Mouse (Mus musculus): ENCODE measurements around the gene Apom. TPM values are rescaled to one million over a fixed set of nuclear protein-coding genes. Genes with fewer than 3 reads are reported as not detected.

Gene Apom
- polyA plus RNA-seq, 1 experiment: 0.55 TPM

DNA sequence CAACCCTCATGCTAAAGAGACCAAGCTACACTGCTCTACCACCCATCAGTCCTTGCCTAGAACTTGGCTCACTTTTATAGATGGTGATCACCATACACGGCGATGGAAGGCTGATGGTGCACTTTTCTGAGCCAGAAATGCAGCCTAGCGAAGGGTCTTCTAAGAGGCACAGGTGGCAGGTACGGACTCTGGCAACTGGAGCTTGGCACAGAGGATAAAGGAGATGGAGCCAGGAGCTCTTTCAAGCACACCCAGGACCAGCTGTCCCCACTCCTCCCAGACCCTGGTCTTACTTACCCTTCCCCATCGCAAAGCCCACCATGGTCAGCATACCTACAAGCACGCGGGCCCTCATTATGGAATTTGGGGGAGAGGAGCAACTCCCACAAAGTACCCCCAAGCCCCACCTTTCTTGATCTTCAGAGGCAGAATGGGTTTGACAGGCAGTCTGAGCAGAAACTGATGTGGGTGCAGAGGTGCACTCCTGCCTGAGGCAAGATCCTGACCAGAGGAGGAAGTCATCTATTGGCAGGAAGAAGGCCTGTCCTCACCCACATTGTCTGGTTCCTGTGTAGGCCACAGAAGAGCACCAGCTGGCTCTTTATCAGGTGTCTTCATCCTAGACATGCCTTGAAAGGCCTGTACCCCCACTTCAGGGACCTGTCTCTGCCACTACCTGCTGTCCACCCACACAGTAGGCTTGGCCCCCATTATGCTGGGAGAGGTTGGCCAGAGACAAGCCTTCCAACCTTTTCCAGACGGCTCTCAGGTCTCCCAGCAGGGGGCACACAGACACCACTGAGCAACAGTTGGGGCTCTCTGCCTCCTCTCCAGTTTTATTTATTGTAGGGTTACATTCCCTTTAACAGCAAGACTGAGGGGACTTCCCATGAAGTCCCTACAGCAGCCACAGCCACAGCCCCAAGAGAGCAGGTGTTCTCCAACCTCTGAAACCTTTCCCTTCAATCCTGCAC, 16.5 kb downstream of the Apom start, which contains the start of gene Ly6g5b:
Ly6g5b (minus strand) TSS at position 383 of the 974 bp plus-strand sequence.
- WGBS: 70% methylated on average over 8 of the region's 8 CpGs
- Histone ChIP-seq H3K27ac (ENCODE audit: control insufficient read depth, insufficient read depth, low read length) (no peak within 1 kb of the TSS), H3K4me3 (ENCODE audit: control insufficient read depth, insufficient read depth, low read length) (no peak within 1 kb of the TSS), H3K4me1 (replicated peaks; ENCODE audit: control insufficient read depth, insufficient read depth, low read length) (peaks cover 24% of the 10 kb centered on the region), H3K36me3 (ENCODE audit: control insufficient read depth, insufficient read depth, low read length) (peaks cover 30% of the 10 kb centered on the region), H3K27me3 (ENCODE audit: control insufficient read depth, insufficient read depth, low read length) (no peaks in the 10 kb centered on the region)
- peak; percentile 63 for DNase-seq
- TF ChIP-seq POLR2A (IDR thresholded peaks at IDR 0.05; ENCODE audit: control insufficient read depth, extremely low read depth, insufficient read depth, low read length, poor library complexity) (no peak), CTCF (IDR thresholded peaks at IDR 0.05; ENCODE audit: borderline replicate concordance, control insufficient read depth, extremely low read depth, insufficient read depth, low read length, poor library complexity) (peak; percentile 67; the same call in 1 of the 2 replicates)

DNA sequence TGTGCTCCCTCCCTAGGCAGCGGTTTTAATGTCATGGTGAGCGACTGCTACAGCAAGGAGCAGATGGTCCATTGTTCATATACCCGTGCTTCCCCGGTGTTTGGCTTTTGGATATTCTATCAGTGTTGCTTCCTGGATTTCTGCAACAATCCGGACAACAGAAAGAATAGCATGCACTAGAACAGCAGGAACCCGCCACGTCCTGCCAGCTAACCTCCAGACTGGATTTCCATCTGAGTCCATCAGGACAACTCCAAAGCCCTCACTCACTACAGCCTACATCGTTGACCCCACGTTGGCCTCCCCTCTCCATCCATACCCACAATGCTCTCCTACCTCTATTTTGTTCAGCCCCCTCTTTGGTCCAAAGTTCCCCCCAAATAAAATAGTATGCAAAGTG, 20.1 kb downstream of the Apom start:
- Histone ChIP-seq H3K36me3 (ENCODE audit: control insufficient read depth, insufficient read depth, low read length) (peaks cover 11% of the 10 kb centered on the region; the same call in 1 of the 2 replicates), H3K4me1 (replicated peaks; ENCODE audit: control insufficient read depth, insufficient read depth, low read length) (peaks cover 22% of the 10 kb centered on the region), H3K27ac (ENCODE audit: control insufficient read depth, insufficient read depth, low read length) (no peak overlapping the region), H3K27me3 (ENCODE audit: control insufficient read depth, insufficient read depth, low read length) (no peaks in the 10 kb centered on the region), H3K4me3 (ENCODE audit: control insufficient read depth, insufficient read depth, low read length) (no peak overlapping the region)
- no peak for TF ChIP-seq CTCF (IDR thresholded peaks at IDR 0.05; ENCODE audit: borderline replicate concordance, control insufficient read depth, extremely low read depth, insufficient read depth, low read length, poor library complexity)
- TF ChIP-seq POLR2A (IDR thresholded peaks at IDR 0.05; ENCODE audit: control insufficient read depth, extremely low read depth, insufficient read depth, low read length, poor library complexity): no peak
- 94% methylated on average over 9 of the region's 9 CpGs for WGBS
- DNase-seq: no peak

DNA sequence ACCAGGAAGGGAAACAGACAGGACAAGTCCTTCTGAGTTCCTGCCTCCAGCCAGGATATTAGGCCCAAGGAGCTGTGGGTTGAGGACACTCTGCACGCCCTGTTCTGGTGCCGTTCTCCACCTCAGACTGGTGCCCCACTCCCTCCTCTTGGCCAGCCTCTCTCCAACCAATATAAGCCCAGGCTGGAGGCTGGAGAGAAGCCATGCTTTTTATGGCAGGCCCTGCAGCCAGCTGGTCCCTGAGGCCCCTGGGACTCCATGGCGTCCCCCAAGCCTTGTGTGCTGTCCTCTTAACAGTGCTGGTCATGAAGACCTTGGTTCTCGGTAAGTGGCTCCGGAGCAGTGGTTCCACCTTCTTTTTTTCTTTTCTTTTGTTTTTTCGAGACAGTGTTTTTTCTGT, 23.8 kb downstream of the Apom start, which contains the start of gene Ly6g5c:
Ly6g5c (plus strand) TSS at position 183 of the 400 bp plus-strand sequence.
- Histone ChIP-seq H3K27me3 (ENCODE audit: control insufficient read depth, insufficient read depth, low read length) (no peaks in the 10 kb centered on the region), H3K36me3 (ENCODE audit: control insufficient read depth, insufficient read depth, low read length) (0 out of 2 replicates have a peak, but pooled peaks cover 3% of the 10 kb centered on the region), H3K27ac (ENCODE audit: control insufficient read depth, insufficient read depth, low read length) (no peak within 1 kb of the TSS), H3K4me1 (replicated peaks; ENCODE audit: control insufficient read depth, insufficient read depth, low read length) (peaks cover 2% of the 10 kb centered on the region; the same call in 1 of the 2 replicates), H3K4me3 (ENCODE audit: control insufficient read depth, insufficient read depth, low read length) (no peak within 1 kb of the TSS)
- TF ChIP-seq POLR2A (IDR thresholded peaks at IDR 0.05; ENCODE audit: control insufficient read depth, extremely low read depth, insufficient read depth, low read length, poor library complexity): no peak
- no peak for TF ChIP-seq CTCF (IDR thresholded peaks at IDR 0.05; ENCODE audit: borderline replicate concordance, control insufficient read depth, extremely low read depth, insufficient read depth, low read length, poor library complexity)
- WGBS: 94% methylated on average over 6 of the region's 6 CpGs
- DNase-seq: no peak

DNA sequence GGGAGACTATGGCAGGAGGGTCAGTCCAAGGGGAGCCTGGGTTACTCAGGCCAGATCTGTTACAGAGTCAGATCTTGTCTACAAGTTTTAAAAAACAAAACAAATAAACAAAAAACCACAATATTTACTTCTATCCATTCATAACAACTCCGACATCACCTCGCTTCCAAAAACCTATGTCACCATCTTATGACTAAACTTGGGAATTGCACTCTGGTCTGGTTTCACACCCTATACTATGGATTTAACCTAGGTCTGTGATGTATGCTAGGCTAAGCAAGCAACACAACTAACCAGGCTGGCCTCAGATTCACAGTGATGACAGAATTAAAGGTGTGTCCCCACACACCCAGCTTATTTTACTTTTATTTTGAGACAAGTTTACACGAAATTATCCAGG, 25.3 kb downstream of the Apom start:
- Histone ChIP-seq H3K36me3 (ENCODE audit: control insufficient read depth, insufficient read depth, low read length) (peaks cover 12% of the 10 kb centered on the region; the same call in 1 of the 2 replicates), H3K27ac (ENCODE audit: control insufficient read depth, insufficient read depth, low read length) (no peak overlapping the region), H3K27me3 (ENCODE audit: control insufficient read depth, insufficient read depth, low read length) (no peaks in the 10 kb centered on the region), H3K4me3 (ENCODE audit: control insufficient read depth, insufficient read depth, low read length) (no peak overlapping the region), H3K4me1 (replicated peaks; ENCODE audit: control insufficient read depth, insufficient read depth, low read length) (peaks cover 2% of the 10 kb centered on the region; the same call in 1 of the 2 replicates)
- no peak for DNase-seq
- 90% methylated on average over 3 of the region's 3 CpGs for WGBS
- no peak for TF ChIP-seq CTCF (IDR thresholded peaks at IDR 0.05; ENCODE audit: borderline replicate concordance, control insufficient read depth, extremely low read depth, insufficient read depth, low read length, poor library complexity)
- TF ChIP-seq POLR2A (IDR thresholded peaks at IDR 0.05; ENCODE audit: control insufficient read depth, extremely low read depth, insufficient read depth, low read length, poor library complexity): no peak

DNA sequence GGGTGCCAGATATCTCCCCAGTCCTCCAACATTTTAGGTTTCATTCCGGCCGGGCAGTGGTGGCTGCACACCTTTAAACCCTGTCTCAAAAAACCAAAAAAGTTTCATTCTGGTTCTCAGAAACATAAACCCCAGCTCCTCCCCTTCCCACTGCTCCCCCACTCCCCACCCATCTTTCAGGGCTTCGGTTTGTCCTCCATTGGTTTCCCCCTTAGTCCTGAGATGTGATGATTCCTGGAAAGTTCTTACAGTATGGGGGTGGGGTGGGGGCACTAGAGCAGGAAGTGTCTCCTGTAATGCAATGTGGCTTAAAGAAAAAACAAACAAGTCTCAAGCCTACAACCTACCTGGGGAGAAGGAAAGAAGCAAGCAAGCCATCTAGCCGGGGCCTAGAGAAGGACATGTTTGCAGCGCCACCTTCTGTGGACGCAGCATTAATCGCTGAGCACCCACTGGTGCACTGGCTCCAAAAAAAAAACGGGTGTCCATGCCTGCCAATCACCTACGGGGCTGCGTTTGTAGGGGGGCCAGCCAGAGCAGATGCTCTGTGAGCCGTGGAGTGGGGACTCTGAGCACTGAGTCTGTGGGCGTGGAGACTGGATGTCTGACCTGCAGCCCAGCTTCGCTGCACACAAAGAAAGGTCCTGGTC, 26.0 kb downstream of the Apom start:
- 24% methylated on average over 13 of the region's 13 CpGs for WGBS
- no peak overlapping the region for H3K27ac ChIP-seq (ENCODE audit: control insufficient read depth, insufficient read depth, low read length)
- peak; percentile 30 for DNase-seq
- H3K27me3 ChIP-seq (ENCODE audit: control insufficient read depth, insufficient read depth, low read length): no peaks in the 10 kb centered on the region
- TF ChIP-seq CTCF (IDR thresholded peaks at IDR 0.05; ENCODE audit: borderline replicate concordance, control insufficient read depth, extremely low read depth, insufficient read depth, low read length, poor library complexity) (0 out of 2 replicates have a peak, but pooled peaks have one; percentile 12), POLR2A (IDR thresholded peaks at IDR 0.05; ENCODE audit: control insufficient read depth, extremely low read depth, insufficient read depth, low read length, poor library complexity) (no peak)
- no peak overlapping the region for H3K4me3 ChIP-seq (ENCODE audit: control insufficient read depth, insufficient read depth, low read length)
- H3K4me1 ChIP-seq (replicated peaks; ENCODE audit: control insufficient read depth, insufficient read depth, low read length): peaks cover 2% of the 10 kb centered on the region; the same call in 1 of the 2 replicates
- H3K36me3 ChIP-seq (ENCODE audit: control insufficient read depth, insufficient read depth, low read length): peaks cover 19% of the 10 kb centered on the region

DNA sequence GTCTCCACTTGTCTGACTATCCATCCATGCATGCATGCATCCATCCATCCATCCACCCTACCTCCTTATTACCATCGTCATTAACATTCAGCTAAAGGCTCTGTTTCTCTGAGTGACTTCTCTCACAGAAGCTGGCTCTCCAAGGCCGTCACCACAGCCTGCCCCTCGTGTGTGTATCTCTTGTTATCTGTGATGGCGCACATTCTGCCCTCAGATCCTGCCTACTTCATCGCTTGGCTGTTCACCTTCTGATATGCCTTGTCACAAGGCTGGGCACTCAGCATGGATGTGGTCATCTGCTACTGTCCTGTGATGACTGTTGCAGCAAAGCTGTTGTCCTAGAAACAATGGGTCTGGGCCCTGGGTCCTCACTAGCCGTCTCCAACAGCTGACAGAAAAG, 27.1 kb downstream of the Apom start:
- H3K4me1 ChIP-seq (replicated peaks; ENCODE audit: control insufficient read depth, insufficient read depth, low read length): peaks cover 2% of the 10 kb centered on the region; the same call in 1 of the 2 replicates
- H3K36me3 ChIP-seq (ENCODE audit: control insufficient read depth, insufficient read depth, low read length): peaks cover 28% of the 10 kb centered on the region
- H3K4me3 ChIP-seq (ENCODE audit: control insufficient read depth, insufficient read depth, low read length): no peak overlapping the region
- DNase-seq: no peak
- no peak overlapping the region for H3K27ac ChIP-seq (ENCODE audit: control insufficient read depth, insufficient read depth, low read length)
- 85% methylated on average over 6 of the region's 6 CpGs for WGBS
- TF ChIP-seq CTCF (IDR thresholded peaks at IDR 0.05; ENCODE audit: borderline replicate concordance, control insufficient read depth, extremely low read depth, insufficient read depth, low read length, poor library complexity): no peak
- no peak for TF ChIP-seq POLR2A (IDR thresholded peaks at IDR 0.05; ENCODE audit: control insufficient read depth, extremely low read depth, insufficient read depth, low read length, poor library complexity)
- no peaks in the 10 kb centered on the region for H3K27me3 ChIP-seq (ENCODE audit: control insufficient read depth, insufficient read depth, low read length)
